Mouse (Mus musculus) MEL (cell line): ENCODE results near the gene Hnrnpa1.
"Not testable (repeated sequence)": the region's sequence is repeated elsewhere in the genome, so short reads cannot be mapped to it uniquely, and the experiment has no call there.

Experiments
- CTCF ChIP-seq, 3 experiments: IDR thresholded peaks in 2 of 3; conservative IDR thresholded peaks in 1 of 3; 2 replicates each; pipeline ENCODE4 v1.5.1; 2011 to 2012; ENCODE audit warnings: low read length in 3 of 3, low read depth in 2 of 3, mild to moderate bottlenecking in 2 of 3, improper control_type of control experiment in 1 of 3, inconsistent platforms in 1 of 3, mixed read lengths in 1 of 3, moderate library complexity in 1 of 3; ENCODE audit not compliant: control insufficient read depth in 1 of 3, insufficient read depth in 1 of 3, poor library complexity in 1 of 3, severe bottlenecking in 1 of 3
- E2F4 ChIP-seq: IDR thresholded peaks from 2 replicates; pipeline ENCODE4 v1.6.1; 2011; ENCODE audit warnings: low read depth, low read length, improper control_type of control experiment, borderline replicate concordance
- MAFK ChIP-seq: IDR thresholded peaks from 2 replicates; pipeline ENCODE4 v1.6.1; 2011; ENCODE audit warnings: low read depth, mild to moderate bottlenecking, low read length, improper control_type of control experiment, borderline replicate concordance
- MXI1 ChIP-seq: IDR thresholded peaks from 2 replicates; pipeline ENCODE4 v1.6.1; 2011; ENCODE audit warnings: mild to moderate bottlenecking, low read depth, low read length, improper control_type of control experiment
- NRF1 ChIP-seq: IDR thresholded peaks from 2 replicates; pipeline ENCODE4 v1.6.1; 2014; ENCODE audit warnings: low read depth, mild to moderate bottlenecking, inconsistent platforms, low read length, improper control_type of control experiment, moderate library complexity; ENCODE audit not compliant: poor library complexity, insufficient read depth, severe bottlenecking
- POLR2AphosphoS5 ChIP-seq: IDR thresholded peaks from 2 replicates; pipeline ENCODE4 v1.6.1; 2012; ENCODE audit warnings: low read depth, borderline replicate concordance, mild to moderate bottlenecking, inconsistent platforms, low read length, moderate library complexity, mixed read lengths

GRCm38 (mm10) chr15:103275943-103276342 lies 35.7 kb downstream of the Hnrnpa1 start:
- TF ChIP-seq MAFK; E2F4; POLR2AphosphoS5; CTCF (IDR thresholded peaks at IDR 0.05 in 2 of 3, conservative IDR thresholded peaks at IDR 0.05 in 1 of 3; ENCODE audit: control insufficient read depth in 1 of 3, insufficient read depth in 1 of 3, low read depth in 2 of 3, low read length in 3 of 3, poor library complexity in 1 of 3, severe bottlenecking in 1 of 3); NRF1; MXI1: not testable (repeated sequence)
